Mouse (Mus musculus) frontal cortex, postnatal 10 days (tissue): ENCODE data around the gene Psme1.
A peak's percentile ranks its signal among the peaks of the same experiment; 100 is the strongest.

Experiments
- DNase-seq, 2 experiments: peaks; one replicate each; pipeline ENCODE4 v3.0.0; 2022; ENCODE audit warnings: low spot score in 2 of 2, mixed read lengths in 1 of 2

Gene Psme1

GRCm38 (mm10) chr14:55598521-55599390, 20.8 kb downstream of the Psme1 start:
- no peak for DNase-seq

- no peak for DNase-seq
Measured at GRCm38 (mm10) chr14:55603271-55603632, 25.3 kb downstream of the Psme1 start, which contains the start of gene Irf9. Gene Irf9 (plus strand): TSS chr14:55603571.

GRCm38 (mm10) chr14:55603633-55604576, 26.0 kb downstream of the Psme1 start:
- peak; percentile 77 to 85 for DNase-seq

- no peak for DNase-seq
Measured at GRCm38 (mm10) chr14:55604823-55605222, 26.9 kb downstream of the Psme1 start.

GRCm38 (mm10) chr14:55605743-55606459, 28.0 kb downstream of the Psme1 start:
- DNase-seq = no peak

GRCm38 (mm10) chr14:55608339-55608738, 30.4 kb downstream of the Psme1 start:
- no peak for DNase-seq

GRCm38 (mm10) chr14:55613346-55613745, 35.4 kb downstream of the Psme1 start:
- DNase-seq = no peak

GRCm38 (mm10) chr14:55614565-55615178, 36.7 kb downstream of the Psme1 start:
- no peak for DNase-seq

- no peak for DNase-seq
Measured at GRCm38 (mm10) chr14:55615876-55616275, 38.0 kb downstream of the Psme1 start.

GRCm38 (mm10) chr14:55616844-55617243, 38.9 kb downstream of the Psme1 start:
- no peak for DNase-seq

- DNase-seq = no peak
Measured at GRCm38 (mm10) chr14:55617822-55618221, 39.9 kb downstream of the Psme1 start, which contains the start of gene Rec8. Gene Rec8 (plus strand): TSS chr14:55618037.

- no peak for DNase-seq
Measured at GRCm38 (mm10) chr14:55618486-55619195, 40.7 kb downstream of the Psme1 start.

GRCm38 (mm10) chr14:55628077-55628827, 50.3 kb downstream of the Psme1 start:
- DNase-seq = no peak

GRCm38 (mm10) chr14:55629312-55629711, 51.4 kb downstream of the Psme1 start:
- no peak for DNase-seq
